Mouse (Mus musculus): ENCODE results near the gene Repin1.
A peak's percentile ranks its signal among the peaks of the same experiment; 100 is the strongest.

The Repin1 gene

DNA sequence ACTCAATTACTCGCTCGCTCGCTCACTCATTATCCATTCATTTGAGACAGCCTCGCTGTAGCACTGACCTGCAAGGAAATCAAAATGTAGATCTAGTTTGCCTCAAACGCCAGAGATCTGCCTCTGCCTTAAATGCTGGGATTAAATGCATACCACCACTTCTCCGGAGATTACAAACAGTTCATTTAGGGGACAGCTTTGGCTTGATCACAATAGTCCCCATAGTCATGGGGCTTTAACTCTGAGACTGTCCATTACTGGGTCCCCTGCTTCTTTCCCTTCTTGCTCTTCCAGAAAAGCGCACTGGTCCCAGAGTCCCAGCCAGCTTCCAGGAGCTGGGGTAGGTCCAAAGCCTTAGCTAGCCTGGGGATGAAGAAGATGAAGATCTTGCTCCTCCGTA lies 32.8 kb downstream of the Repin1 start, which contains the start of gene AI854703:
Gene AI854703, plus strand, starts transcription at position 301 of the 400 bp plus-strand sequence.
- no peak for DNase-seq (ENCODE audit: low spot score)

DNA sequence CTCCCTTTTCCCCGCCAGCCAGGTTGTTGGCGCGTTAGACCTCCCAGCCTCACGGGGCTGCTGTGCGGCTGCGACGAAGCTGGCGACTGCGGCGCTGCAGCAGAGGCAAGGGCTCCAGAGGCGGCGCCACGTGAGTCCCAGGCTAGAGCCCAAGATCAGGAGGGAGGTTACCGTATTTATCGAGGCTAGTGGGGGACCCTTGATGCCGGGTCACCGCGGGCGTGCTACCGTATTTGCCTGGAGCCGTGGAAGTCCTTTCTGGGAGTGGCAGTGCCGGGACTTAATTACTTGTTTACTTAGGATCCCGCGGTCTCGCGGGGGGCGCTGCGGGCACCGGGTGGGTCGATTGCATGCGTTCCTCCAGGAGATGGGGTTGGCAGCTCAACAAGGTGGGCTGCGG lies 33.3 kb downstream of the Repin1 start:
- no peak for DNase-seq (ENCODE audit: low spot score)

DNA sequence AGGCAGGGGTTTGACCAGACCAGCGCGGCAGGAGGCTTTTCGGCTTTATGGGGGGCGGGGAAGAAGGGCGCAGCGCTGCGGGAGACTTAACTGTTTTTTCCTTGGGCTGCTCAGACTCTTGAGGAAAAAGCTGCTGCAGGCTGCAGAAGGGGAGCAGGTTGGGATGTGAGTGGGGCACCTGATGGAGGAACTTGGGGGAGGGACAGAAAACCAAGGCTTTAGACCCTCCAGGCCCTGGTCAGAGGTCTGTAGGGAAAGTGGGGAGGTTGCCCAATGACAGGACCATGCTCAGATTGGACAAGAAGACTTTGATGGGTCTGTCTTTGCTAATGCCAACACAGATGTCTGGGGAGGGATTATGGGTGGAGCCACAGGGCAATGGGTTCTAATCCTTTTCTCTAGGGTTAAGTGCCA lies 33.8 kb downstream of the Repin1 start:
- no peak for DNase-seq (ENCODE audit: low spot score)

DNA sequence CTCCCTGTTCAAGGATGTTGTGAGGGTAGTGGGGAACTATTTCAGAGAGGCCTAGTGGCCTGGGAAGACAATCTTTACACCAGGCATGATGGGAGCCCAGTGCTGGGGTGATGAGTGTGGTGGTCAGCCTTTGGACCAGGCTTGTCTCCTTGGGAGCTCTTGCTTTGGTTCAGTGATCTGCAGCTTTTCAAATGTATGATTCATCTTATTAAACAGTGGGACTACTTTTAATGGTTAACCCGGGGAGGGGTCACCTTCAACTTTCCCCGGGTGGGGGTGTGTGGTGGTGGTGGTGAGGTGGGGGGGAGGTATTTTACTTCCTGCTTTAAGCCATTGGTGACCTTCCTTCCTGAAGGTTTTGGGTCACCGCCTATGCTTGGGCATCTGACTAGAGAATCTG lies 34.7 kb downstream of the Repin1 start:
- no peak for DNase-seq (ENCODE audit: low spot score)

DNA sequence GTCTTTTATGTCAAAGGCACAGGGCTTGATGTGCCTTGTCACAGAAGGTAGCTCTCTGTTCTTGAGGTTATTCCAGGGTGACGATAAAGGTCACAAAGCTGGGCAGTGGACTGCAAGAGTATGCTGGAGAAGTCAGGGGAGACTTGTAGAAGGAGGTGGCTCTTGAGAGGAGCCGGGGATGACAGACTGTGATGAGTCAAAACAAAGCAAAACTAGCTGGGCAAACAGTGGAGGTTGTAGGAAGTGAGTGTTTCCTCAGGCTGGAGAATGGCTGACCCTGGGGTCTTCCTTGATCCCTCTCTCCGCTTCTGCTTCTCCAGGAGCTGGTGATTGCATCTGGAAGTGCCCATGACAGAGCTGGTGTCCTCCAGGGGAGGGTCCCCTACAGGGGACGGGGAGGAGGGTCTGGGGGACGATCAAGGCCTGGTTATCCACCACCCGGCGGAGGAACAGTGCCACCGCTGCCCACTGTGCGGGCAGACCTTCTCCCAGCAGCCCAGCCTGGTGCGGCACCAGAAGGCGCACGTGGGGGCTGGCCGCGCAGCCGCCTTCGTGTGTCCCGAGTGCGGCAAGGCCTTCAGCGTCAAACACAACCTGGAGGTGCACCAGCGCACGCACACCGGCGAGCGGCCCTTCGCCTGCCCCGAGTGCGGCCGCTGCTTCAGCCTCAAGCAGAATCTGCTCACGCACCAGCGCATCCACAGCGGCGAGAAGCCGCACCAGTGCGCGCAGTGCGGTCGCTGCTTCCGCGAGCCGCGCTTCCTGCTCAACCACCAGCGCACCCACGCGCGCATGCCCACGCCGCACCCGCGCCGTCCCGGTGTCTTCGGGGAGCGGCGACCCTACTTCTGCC lies 35.4 kb downstream of the Repin1 start:
- no peak for DNase-seq (ENCODE audit: low spot score)

DNA sequence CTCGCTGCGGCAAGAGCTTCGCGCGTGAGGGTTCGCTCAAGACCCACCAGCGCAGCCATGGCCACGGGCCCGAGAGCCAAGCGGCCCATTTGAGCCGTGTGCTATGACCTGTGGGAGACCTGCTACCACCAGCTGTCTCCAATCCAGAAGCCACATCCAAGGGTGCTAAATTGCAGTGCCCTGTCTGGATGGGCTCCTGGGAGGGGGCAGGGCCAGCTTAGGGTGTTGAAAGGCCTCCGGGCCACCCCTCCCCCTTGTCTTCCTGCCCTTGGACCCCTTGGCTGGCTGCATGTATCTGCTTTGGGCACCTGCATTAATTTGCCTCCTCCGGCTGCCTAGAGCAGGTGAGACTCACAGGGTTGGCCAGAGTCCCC lies 36.0 kb downstream of the Repin1 start:
- no peak for DNase-seq (ENCODE audit: low spot score)

DNA sequence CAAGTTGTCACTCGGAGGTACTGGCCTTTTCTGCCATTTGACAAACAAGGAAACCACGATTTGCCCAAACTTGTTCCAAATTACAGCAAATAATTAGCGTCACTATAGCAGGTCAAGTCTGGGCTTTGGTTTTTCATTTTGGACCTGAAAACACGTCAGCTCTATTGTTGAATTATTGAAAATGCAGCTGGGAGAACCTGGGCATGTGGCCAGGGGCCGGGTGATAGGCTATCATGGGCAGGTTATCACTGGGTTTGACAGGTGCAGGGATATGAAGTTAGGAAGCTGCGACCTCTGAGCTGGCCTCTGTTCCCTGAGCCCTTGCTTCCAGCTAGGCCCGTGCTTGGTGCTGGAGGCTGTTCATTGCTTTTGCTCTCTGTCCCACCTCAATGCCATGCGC lies 37.1 kb downstream of the Repin1 start:
- no peak for DNase-seq (ENCODE audit: low spot score)

DNA sequence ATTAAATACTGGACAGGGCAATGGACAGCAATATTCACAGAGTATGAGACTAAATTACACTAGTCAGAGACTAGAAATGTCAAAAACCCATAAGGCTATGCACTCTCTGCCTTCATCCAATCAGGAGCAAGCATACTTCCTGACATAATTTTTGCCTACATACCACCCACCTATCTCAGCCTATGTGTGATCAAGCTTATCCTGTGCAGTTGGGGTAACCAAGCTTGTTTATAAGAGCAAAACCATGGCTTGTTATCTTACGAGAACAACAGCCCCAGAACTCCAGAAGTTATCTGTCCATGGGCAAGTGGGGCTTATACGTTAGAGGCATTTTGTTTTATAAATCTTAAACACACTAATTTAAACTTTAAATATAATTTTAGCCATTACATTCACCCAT lies 41.4 kb downstream of the Repin1 start:
- no peak for DNase-seq (ENCODE audit: low spot score)

DNA sequence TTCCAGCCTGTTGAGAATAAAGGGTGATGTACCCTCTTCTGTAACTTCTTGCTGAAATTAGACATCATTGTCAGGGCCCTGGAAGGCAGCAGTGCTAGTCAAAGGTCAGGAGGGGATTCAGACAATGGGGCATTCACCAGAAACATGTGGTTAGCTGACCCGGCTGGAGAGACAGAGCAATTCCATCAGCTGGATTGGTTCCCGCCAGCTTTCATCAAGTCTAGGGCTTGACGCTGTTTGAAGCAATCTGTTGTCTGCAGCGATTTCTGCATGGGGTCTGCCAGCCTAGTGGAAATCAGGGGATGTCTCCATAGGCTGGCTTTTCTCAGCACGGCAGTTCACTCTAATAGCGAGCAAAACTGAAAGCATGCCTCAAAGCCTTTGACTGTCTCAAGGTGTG lies 42.8 kb downstream of the Repin1 start:
- DNase-seq (ENCODE audit: low spot score), result no peak

DNA sequence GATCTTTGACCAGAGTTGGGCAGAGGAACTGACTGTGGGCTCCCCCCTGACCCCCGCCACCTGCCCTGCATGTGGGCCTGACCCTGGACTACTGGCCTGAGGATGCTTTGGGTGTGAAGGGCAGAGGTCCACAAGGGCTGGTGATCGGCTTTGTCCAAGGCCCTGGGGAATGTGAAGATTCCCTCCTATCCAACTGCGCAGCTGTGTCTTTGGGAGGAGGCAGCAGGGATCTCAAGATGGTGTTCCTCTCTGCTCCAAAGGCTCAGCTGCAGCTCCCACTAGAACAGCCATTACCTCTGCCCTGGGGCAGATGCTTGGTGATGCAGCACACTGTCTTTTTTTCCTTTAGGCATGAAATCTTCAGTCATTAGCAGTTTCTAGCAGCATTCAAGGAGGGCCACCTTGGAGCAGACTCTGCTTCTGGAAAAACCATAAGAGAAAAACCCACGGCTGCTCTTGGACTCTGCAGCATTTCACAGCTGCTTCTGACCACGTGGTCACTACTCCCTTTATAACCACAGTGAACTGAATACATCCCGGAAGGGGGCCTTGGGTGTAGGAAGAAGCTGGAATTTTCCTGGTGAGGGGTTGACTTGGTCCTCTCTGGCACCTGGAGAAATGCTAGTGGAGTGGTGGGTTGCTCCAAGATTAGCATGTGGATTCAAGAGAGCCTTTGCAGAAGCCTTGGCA lies 44.3 kb downstream of the Repin1 start:
- no peak for DNase-seq (ENCODE audit: low spot score)

DNA sequence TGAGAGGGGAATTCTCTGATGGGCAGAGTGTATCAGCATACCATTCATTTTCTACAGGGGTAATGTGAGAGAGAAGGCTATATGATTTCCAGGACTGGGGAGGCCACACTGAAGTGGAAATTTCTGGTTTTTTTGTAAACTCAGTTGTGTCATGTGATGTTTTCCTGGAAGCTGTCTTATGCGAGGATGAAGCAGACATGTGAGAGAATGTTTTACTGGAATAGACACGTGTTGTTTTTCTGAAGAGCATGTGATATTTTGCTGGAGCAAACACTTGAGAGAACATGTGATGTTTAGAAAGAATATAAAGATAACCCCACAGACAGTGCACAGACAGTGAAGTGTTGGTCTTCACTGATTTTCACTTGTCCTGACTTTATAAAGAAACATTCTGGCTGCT lies 44.9 kb downstream of the Repin1 start:
- DNase-seq (ENCODE audit: low spot score), result no peak

DNA sequence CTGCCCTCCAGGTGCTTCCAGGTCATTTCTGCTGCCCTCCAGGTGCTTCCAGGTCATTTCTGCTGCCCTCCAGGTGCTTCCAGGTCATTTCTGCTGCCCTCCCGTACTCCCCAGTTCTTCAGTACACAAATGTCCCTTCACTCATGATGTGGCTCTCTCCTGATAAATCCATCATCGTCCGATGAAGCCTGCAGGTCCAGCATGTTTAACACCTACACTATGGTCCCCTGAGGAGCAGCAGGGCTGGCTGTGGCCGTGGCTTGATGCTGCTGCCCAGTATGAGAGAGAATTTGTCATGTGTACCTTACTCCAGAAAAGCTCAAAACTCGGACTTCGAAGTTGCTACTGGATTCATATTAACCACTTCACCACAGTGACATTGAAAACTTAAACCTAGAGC lies 47.7 kb downstream of the Repin1 start:
- DNase-seq (ENCODE audit: low spot score), result no peak

DNA sequence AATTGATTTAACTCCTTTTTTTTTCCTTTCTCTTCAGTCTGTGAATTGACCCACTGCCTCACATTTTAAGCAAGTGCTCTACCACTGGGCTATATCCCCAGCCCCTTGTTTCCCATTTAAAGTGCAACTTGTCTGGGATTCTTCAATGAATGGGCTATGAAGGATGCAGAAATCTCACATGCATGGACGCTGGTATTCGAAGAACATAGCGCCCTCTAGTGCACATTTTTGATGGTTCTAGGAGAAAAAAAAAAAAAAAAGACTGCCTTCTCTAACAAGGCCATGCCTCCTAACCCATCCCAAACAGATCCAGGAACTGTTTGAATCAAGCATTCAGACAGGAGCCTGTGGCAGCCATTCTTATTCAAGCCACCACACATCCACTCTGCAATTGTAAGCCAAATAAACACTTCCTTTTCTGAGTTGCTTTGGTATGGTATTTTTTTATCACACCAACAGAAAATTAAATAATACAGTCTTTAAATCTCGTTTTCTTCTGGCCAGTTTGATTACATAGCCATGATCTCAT lies 49.1 kb downstream of the Repin1 start:
- DNase-seq (ENCODE audit: low spot score), result no peak

DNA sequence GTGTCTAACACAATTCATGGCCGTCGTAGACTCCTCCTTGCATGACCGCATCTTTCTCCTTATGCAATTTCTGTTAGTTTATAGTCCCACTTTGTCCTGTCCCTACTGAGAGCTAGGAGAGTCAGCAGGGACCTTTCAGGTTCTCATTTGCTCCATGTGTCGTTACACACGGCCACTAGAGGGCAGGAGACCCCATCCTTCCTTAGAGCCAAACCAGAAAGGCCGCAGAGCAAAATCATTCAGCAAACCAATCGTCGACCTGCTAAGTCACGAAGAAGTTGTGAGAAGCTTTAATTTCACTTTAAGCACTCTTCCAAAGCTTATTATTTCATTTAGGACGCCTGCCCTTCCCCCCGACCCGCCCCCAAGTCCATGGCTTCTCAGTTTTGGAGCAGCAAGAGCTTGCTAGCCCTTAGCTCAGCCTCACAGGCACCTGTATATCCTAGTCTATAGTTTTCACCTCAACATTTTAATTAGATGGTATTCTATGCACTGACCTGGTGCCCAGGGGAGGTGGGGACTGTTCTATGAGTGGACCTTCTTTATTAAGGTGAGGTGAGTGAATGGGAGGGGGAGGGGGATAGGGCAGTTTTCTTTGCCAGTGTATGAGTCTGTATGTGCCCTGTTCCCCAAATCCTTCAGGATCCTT lies 52.1 kb downstream of the Repin1 start:
- DNase-seq (ENCODE audit: low spot score), result peak; percentile 42

DNA sequence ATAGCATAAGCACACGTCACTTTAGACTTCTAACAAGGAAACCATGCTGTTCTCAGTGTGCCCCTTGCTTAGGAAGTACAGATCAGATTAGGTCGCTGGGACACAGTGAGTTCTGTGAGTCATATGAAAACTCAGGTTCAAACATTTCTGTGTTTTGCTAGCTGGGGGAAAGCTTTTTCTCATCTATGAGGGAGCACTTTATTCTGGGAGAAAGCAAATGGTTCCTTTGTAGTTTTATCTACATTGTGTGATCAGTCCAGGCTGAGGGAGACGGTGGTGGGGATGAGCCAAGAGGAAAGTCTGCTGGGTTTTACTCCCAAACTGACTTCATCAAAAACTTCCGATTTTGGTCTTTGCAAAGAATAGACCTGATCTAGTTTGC lies 52.6 kb downstream of the Repin1 start:
- no peak for DNase-seq (ENCODE audit: low spot score)

DNA sequence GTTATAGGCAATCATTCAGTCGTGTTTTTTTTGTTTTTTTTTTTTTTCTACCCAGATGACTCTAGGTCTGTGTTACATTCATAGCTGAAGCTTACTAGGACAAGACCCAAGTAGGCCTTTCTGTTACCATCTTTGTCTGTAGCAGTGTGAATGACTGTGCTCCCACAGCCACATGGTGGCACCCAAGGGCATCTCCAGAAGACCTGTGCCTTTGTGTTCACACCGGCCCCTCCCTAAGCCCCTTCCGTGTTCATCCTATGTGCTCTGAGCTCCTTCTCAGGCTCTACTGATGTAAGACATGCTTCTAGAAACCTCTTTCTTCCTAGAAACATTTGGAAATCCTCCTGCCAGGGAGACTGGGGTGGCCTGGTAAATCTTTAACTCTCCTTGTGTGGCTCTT lies 53.3 kb downstream of the Repin1 start, which contains the start of gene Gimap8:
Gene Gimap8, plus strand, starts transcription at position 240 of the 400 bp plus-strand sequence.
- DNase-seq (ENCODE audit: low spot score), result no peak

DNA sequence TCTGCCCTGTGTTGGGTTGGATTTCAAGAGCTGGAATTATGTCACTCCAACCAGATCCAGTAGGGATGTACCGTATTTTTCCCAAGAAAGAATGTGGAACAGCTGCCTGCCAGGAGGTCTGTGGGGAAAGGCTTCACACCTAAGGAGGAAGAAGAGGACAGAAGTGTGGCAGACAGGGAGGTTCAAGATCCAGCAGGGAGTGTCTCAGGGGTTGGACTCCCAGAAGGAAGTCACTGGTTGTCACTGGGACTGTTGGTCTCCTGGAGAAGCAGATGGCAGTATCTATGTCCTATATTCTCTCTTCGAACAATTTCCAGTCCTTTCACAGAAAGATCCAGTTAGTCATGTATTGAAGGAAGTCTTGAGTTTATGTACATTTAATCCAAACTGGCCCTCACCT lies 53.9 kb downstream of the Repin1 start:
- no peak for DNase-seq (ENCODE audit: low spot score)

Measured in layer of hippocampus, adult 9-10 months (tissue).